Mouse (Mus musculus): ENCODE results near the gene Osgepl1. TPM values are rescaled to one million over a fixed set of nuclear protein-coding genes. Genes with fewer than 3 reads are reported as not detected.

Osgepl1 gene
- total and polyA plus RNA-seq, 2 experiments, result 6.0 to 25.4 TPM

DNA sequence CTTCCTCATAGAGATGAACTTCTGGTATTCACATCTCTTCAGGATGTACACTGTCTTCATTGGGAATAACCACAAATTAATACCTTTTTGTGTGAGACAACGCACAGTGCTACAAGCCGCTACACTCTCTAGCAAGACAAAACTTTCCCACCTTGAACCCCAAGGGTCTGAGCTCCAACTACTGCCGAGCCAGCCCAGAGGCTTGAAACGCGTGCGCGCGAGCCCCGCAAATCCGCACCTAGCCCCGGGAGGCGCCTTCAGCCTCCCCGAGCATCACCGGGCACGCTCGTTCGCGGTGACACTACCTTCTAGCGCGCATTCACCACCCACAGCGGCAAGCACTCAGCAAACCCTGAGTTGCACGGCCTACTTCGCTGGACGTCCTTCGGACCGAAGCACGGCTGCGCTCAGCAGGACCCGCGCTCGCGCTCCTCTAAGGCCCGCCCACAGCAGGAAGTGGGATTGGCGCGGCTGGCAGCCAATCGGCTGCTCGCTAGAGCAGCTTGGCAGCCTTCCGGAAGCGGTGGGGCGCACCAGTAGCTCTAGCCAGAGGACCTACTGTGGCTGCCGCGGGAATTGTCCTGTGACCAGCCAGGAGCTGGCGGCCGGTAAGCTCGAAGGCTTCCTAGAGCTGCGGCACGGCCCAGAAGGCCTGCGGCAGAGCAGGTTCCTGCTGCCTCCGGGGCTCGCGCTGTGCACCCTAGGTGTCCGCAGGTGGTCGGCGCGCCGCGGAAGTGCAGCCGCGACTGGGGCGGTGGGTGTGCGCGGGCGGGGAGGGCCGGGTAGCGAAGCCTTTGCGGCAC is 16.6 kb upstream of the Osgepl1 start, which contains the start of the genes Pms1, Ormdl1 and Gm28778:
Pms1 (minus strand) TSS at position 438 of the 803 bp plus-strand sequence.
Ormdl1 (plus strand) TSS at position 515 of the 803 bp plus-strand sequence.
Gm28778 (plus strand) TSS at position 531 of the 803 bp plus-strand sequence.
- peak within 1 kb of the TSS; percentile 94 for H3K9ac ChIP-seq (ENCODE audit: low read depth, low read length)
- peaks cover 5% of the 10 kb centered on the region; the same call in 1 of the 2 replicates for H3K79me2 ChIP-seq (ENCODE audit: control insufficient read depth, insufficient read depth, low read length)
- TF ChIP-seq CTCF (IDR thresholded peaks at IDR 0.05; ENCODE audit: low read depth, low read length), result 0 out of 2 replicates have a peak, but pooled peaks have one; percentile 16
- peak; percentile 64 for TF ChIP-seq POLR2A (IDR thresholded peaks at IDR 0.05; ENCODE audit: extremely low read depth, insufficient read depth, low read length)
- peak; percentile 92 for DNase-seq (ENCODE audit: extremely low read depth, low read depth, low spot score)
- under 1% methylated on average over 66 of the region's 66 CpGs for WGBS
- H3K4me3 ChIP-seq (ENCODE audit: insufficient read depth, low read depth, low read length), result peak within 1 kb of the TSS; percentile 68
- no peaks in the 10 kb centered on the region for H3K27me3 ChIP-seq (ENCODE audit: control insufficient read depth, insufficient read depth, low read length)
- H3K36me3 ChIP-seq (ENCODE audit: control insufficient read depth, insufficient read depth, low read length), result no peaks in the 10 kb centered on the region
- H3K4me1 ChIP-seq (ENCODE audit: control insufficient read depth, insufficient read depth, low read length), result peaks cover 6% of the 10 kb centered on the region; the same call in 1 of the 2 replicates
- H3K27ac ChIP-seq (replicated peaks; ENCODE audit: insufficient read depth, low read depth, low read length), result peak within 1 kb of the TSS; percentile 69

DNA sequence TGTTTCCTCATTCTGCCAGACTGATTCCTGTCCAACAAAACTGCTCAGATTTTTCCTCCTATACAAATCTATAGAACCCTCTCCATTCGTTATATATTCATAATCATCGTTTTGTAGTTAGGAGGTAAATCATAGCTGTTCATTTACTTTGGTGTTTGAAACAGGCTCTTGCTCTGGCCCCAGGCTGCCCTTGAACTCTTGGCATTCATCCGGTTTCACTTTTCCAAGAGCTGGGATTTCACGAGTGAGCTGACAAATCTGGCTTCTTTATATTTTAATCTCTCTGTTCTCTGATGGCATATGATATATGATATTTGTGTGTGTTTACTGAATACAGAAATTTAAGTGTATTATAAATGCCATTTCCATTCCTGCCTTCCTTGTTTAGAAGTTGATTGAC is 12.9 kb upstream of the Osgepl1 start:
- Histone ChIP-seq H3K4me3 (ENCODE audit: insufficient read depth, low read depth, low read length) (no peak overlapping the region), H3K36me3 (ENCODE audit: control insufficient read depth, insufficient read depth, low read length) (peaks cover 3% of the 10 kb centered on the region; the same call in 1 of the 2 replicates), H3K27me3 (ENCODE audit: control insufficient read depth, insufficient read depth, low read length) (no peaks in the 10 kb centered on the region), H3K27ac (replicated peaks; ENCODE audit: insufficient read depth, low read depth, low read length) (no peak overlapping the region), H3K9ac (ENCODE audit: low read depth, low read length) (no peak overlapping the region), H3K79me2 (ENCODE audit: control insufficient read depth, insufficient read depth, low read length) (no peaks in the 10 kb centered on the region; the same call in 1 of the 2 replicates), H3K4me1 (ENCODE audit: control insufficient read depth, insufficient read depth, low read length) (peaks cover 5% of the 10 kb centered on the region; the same call in 1 of the 2 replicates)
- TF ChIP-seq CTCF (IDR thresholded peaks at IDR 0.05; ENCODE audit: low read depth, low read length), result no peak
- no peak for TF ChIP-seq POLR2A (IDR thresholded peaks at IDR 0.05; ENCODE audit: extremely low read depth, insufficient read depth, low read length)
- peak; percentile 77 for DNase-seq (ENCODE audit: extremely low read depth, low read depth, low spot score)
- WGBS, result 22% methylated on average over 4 of the region's 4 CpGs

DNA sequence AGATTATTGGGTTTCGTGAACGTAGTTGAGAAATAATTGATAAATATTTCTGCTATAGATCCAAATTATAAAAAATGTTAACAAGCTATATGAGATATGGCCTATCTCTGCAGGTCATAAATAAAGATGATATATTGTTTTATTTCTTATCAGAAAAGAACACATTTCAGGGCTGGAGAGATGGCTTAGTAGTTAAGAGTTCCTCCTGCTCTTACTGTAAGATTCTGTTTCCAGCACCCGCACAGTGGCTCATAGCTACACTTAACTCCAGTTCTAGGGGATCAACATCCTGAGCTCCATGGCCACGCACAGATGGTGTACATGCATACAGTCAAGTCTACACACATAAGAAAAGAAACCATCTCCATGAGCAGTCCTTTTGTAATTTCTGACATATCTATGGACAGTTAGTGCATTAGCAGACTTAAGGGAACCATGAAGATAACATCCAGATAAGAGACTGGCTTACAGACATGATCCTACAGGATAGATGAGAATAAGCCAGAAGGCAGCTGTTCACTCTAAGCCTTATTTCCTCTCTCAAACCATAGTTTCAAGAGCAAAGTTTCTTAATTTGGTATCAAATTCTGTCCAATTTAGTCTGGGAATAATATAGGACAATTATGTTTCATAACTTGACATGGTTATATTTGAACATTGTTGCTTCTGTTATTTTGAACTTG is 8.4 kb downstream of the Osgepl1 start:
- Histone ChIP-seq H3K4me3 (ENCODE audit: insufficient read depth, low read depth, low read length) (no peak overlapping the region), H3K79me2 (ENCODE audit: control insufficient read depth, insufficient read depth, low read length) (no peaks in the 10 kb centered on the region), H3K9ac (ENCODE audit: low read depth, low read length) (no peak overlapping the region), H3K27ac (replicated peaks; ENCODE audit: insufficient read depth, low read depth, low read length) (no peak overlapping the region), H3K27me3 (ENCODE audit: control insufficient read depth, insufficient read depth, low read length) (no peaks in the 10 kb centered on the region), H3K36me3 (ENCODE audit: control insufficient read depth, insufficient read depth, low read length) (peaks cover 30% of the 10 kb centered on the region), H3K4me1 (ENCODE audit: control insufficient read depth, insufficient read depth, low read length) (no peaks in the 10 kb centered on the region)
- WGBS, result 97% methylated on average over 4 of the region's 4 CpGs
- no peak for TF ChIP-seq POLR2A (IDR thresholded peaks at IDR 0.05; ENCODE audit: extremely low read depth, insufficient read depth, low read length)
- TF ChIP-seq CTCF (IDR thresholded peaks at IDR 0.05; ENCODE audit: low read depth, low read length), result no peak
- no peak for DNase-seq (ENCODE audit: extremely low read depth, low read depth, low spot score)

DNA sequence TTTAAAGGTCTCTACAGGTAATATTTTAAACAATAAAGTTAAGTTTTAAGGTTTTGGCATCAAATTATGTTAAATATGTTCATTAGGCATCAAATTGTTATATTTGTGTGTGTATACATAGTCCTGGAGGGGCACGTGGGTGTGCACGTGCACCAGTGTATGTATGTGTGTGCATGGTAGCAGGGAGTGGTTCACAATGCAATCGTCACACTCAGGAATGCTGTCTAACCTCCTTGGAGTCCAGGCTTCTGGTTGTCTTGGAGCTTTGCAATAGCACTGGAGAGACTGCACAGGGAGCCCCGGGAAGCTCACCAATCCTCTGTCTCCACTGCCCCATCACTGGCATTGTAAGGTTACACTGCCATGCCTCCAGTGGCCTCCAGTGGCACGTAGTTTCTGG is 9.8 kb downstream of the Osgepl1 start:
- Histone ChIP-seq H3K27me3 (ENCODE audit: control insufficient read depth, insufficient read depth, low read length) (no peaks in the 10 kb centered on the region), H3K79me2 (ENCODE audit: control insufficient read depth, insufficient read depth, low read length) (no peaks in the 10 kb centered on the region), H3K9ac (ENCODE audit: low read depth, low read length) (no peak overlapping the region), H3K4me3 (ENCODE audit: insufficient read depth, low read depth, low read length) (no peak overlapping the region), H3K36me3 (ENCODE audit: control insufficient read depth, insufficient read depth, low read length) (peaks cover 19% of the 10 kb centered on the region), H3K4me1 (ENCODE audit: control insufficient read depth, insufficient read depth, low read length) (no peaks in the 10 kb centered on the region), H3K27ac (replicated peaks; ENCODE audit: insufficient read depth, low read depth, low read length) (no peak overlapping the region)
- DNase-seq (ENCODE audit: extremely low read depth, low read depth, low spot score), result no peak
- no peak for TF ChIP-seq CTCF (IDR thresholded peaks at IDR 0.05; ENCODE audit: low read depth, low read length)
- TF ChIP-seq POLR2A (IDR thresholded peaks at IDR 0.05; ENCODE audit: extremely low read depth, insufficient read depth, low read length), result no peak
- WGBS, result 92% methylated on average over 5 of the region's 5 CpGs

DNA sequence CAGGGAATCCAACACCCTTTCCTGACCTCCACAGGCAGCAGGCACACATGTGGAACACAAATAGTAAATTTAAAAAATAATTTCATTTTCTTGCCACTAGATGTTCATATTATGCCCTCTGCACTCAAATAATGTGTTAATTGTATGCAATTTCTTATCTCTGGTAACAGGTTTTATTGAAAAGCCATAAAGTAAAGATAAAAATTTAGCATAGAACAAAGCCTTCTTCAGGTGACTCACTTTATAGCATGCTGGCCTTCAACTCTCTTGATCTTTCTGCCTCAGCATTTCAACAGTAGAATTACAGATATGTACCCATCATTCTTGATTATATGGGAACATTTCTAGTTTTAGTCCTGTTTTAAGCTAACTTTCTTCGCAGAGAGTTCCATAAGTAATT is 10.9 kb downstream of the Osgepl1 start:
- no peaks in the 10 kb centered on the region for H3K27me3 ChIP-seq (ENCODE audit: control insufficient read depth, insufficient read depth, low read length)
- no peaks in the 10 kb centered on the region for H3K4me1 ChIP-seq (ENCODE audit: control insufficient read depth, insufficient read depth, low read length)
- H3K36me3 ChIP-seq (ENCODE audit: control insufficient read depth, insufficient read depth, low read length), result peaks cover 17% of the 10 kb centered on the region
- no peak for DNase-seq (ENCODE audit: extremely low read depth, low read depth, low spot score)
- H3K79me2 ChIP-seq (ENCODE audit: control insufficient read depth, insufficient read depth, low read length), result no peaks in the 10 kb centered on the region
- no peak overlapping the region for H3K9ac ChIP-seq (ENCODE audit: low read depth, low read length)
- H3K4me3 ChIP-seq (ENCODE audit: insufficient read depth, low read depth, low read length), result no peak overlapping the region
- TF ChIP-seq CTCF (IDR thresholded peaks at IDR 0.05; ENCODE audit: low read depth, low read length) (no peak), POLR2A (IDR thresholded peaks at IDR 0.05; ENCODE audit: extremely low read depth, insufficient read depth, low read length) (no peak)
- no peak overlapping the region for H3K27ac ChIP-seq (replicated peaks; ENCODE audit: insufficient read depth, low read depth, low read length)
- WGBS, result 96% methylated on average over 1 of the region's 1 CpGs
